Mouse (Mus musculus): ENCODE data around the gene Eng. TPM values are rescaled to one million over a fixed set of nuclear protein-coding genes. Genes with fewer than 3 reads are reported as not detected.
A peak's percentile ranks its signal among the peaks of the same experiment; 100 is the strongest.

The Eng gene
- polyA plus RNA-seq, 1 experiment: 45.4 TPM

- H3K4me1 ChIP-seq (ENCODE audit: control insufficient read depth, insufficient read depth, low read length): peaks cover 31% of the 10 kb centered on the region
- TF ChIP-seq CTCF (IDR thresholded peaks at IDR 0.05; ENCODE audit: low read depth, low read length) (no peak), POLR2A (IDR thresholded peaks at IDR 0.05; ENCODE audit: borderline replicate concordance, low read depth, low read length) (no peak)
- H3K27ac ChIP-seq (ENCODE audit: insufficient read depth, low read depth, low read length): peak overlapping the region; percentile 73
- H3K4me3 ChIP-seq (ENCODE audit: insufficient read depth, low read length): peak overlapping the region; percentile 92
Measured at GRCm38 (mm10) chr2:32712108-32712551, 65.7 kb downstream of the Eng start.

- peaks cover 31% of the 10 kb centered on the region for H3K4me1 ChIP-seq (ENCODE audit: control insufficient read depth, insufficient read depth, low read length)
- TF ChIP-seq CTCF (IDR thresholded peaks at IDR 0.05; ENCODE audit: low read depth, low read length) (no peak), POLR2A (IDR thresholded peaks at IDR 0.05; ENCODE audit: borderline replicate concordance, low read depth, low read length) (no peak)
- peak overlapping the region; percentile 78 for H3K27ac ChIP-seq (ENCODE audit: insufficient read depth, low read depth, low read length)
- peak overlapping the region; percentile 92 for H3K4me3 ChIP-seq (ENCODE audit: insufficient read depth, low read length)
Measured at GRCm38 (mm10) chr2:32712586-32712933, 66.2 kb downstream of the Eng start.

GRCm38 (mm10) chr2:32712934-32713817 lies 66.8 kb downstream of the Eng start, which contains the start of gene Cdk9:
TSS of gene Cdk9 (minus strand) at chr2:32713076.
- H3K27ac ChIP-seq (ENCODE audit: insufficient read depth, low read depth, low read length): peak within 1 kb of the TSS; percentile 91
- H3K4me1 ChIP-seq (ENCODE audit: control insufficient read depth, insufficient read depth, low read length): peaks cover 33% of the 10 kb centered on the region
- H3K4me3 ChIP-seq (ENCODE audit: insufficient read depth, low read length): peak within 1 kb of the TSS; percentile 92
- TF ChIP-seq CTCF (IDR thresholded peaks at IDR 0.05; ENCODE audit: low read depth, low read length) (peak; percentile 81), POLR2A (IDR thresholded peaks at IDR 0.05; ENCODE audit: borderline replicate concordance, low read depth, low read length) (0 out of 2 replicates have a peak, but pooled peaks have one; percentile 20)

- Histone ChIP-seq H3K4me3 (ENCODE audit: insufficient read depth, low read length) (peak overlapping the region; percentile 92), H3K4me1 (ENCODE audit: control insufficient read depth, insufficient read depth, low read length) (peaks cover 38% of the 10 kb centered on the region), H3K27ac (ENCODE audit: insufficient read depth, low read depth, low read length) (peak overlapping the region; percentile 91)
- TF ChIP-seq CTCF (IDR thresholded peaks at IDR 0.05; ENCODE audit: low read depth, low read length) (no peak), POLR2A (IDR thresholded peaks at IDR 0.05; ENCODE audit: borderline replicate concordance, low read depth, low read length) (no peak)
Measured at GRCm38 (mm10) chr2:32714117-32714986, 68.0 kb downstream of the Eng start.

GRCm38 (mm10) chr2:32714987-32715425 lies 68.6 kb downstream of the Eng start:
- TF ChIP-seq CTCF (IDR thresholded peaks at IDR 0.05; ENCODE audit: low read depth, low read length) (no peak), POLR2A (IDR thresholded peaks at IDR 0.05; ENCODE audit: borderline replicate concordance, low read depth, low read length) (no peak)

GRCm38 (mm10) chr2:32718761-32719160 lies 72.4 kb downstream of the Eng start:
- H3K4me3 ChIP-seq (ENCODE audit: insufficient read depth, low read length): no peak overlapping the region
- H3K27ac ChIP-seq (ENCODE audit: insufficient read depth, low read depth, low read length): no peak overlapping the region
- H3K4me1 ChIP-seq (ENCODE audit: control insufficient read depth, insufficient read depth, low read length): peaks cover 45% of the 10 kb centered on the region
- TF ChIP-seq CTCF (IDR thresholded peaks at IDR 0.05; ENCODE audit: low read depth, low read length) (no peak), POLR2A (IDR thresholded peaks at IDR 0.05; ENCODE audit: borderline replicate concordance, low read depth, low read length) (no peak)

More at GRCm38 (mm10) chr2:32714987-32715425, 68.6 kb downstream of the Eng start:
- peak overlapping the region; percentile 91 for H3K27ac ChIP-seq (ENCODE audit: insufficient read depth, low read depth, low read length)
- H3K4me3 ChIP-seq (ENCODE audit: insufficient read depth, low read length): no peak overlapping the region
- H3K4me1 ChIP-seq (ENCODE audit: control insufficient read depth, insufficient read depth, low read length): peaks cover 38% of the 10 kb centered on the region

- Histone ChIP-seq H3K4me1 (ENCODE audit: control insufficient read depth, insufficient read depth, low read length) (peaks cover 36% of the 10 kb centered on the region), H3K27ac (ENCODE audit: insufficient read depth, low read depth, low read length) (no peak overlapping the region), H3K4me3 (ENCODE audit: insufficient read depth, low read length) (no peak overlapping the region)
- TF ChIP-seq POLR2A (IDR thresholded peaks at IDR 0.05; ENCODE audit: borderline replicate concordance, low read depth, low read length) (no peak), CTCF (IDR thresholded peaks at IDR 0.05; ENCODE audit: low read depth, low read length) (no peak)
Measured at GRCm38 (mm10) chr2:32720053-32720452, 73.7 kb downstream of the Eng start.

GRCm38 (mm10) chr2:32720681-32721229 lies 74.4 kb downstream of the Eng start, which contains the start of gene Sh2d3c:
TSS of gene Sh2d3c (plus strand) at chr2:32721055.
- Histone ChIP-seq H3K4me1 (ENCODE audit: control insufficient read depth, insufficient read depth, low read length) (peaks cover 32% of the 10 kb centered on the region), H3K27ac (ENCODE audit: insufficient read depth, low read depth, low read length) (peak within 1 kb of the TSS; percentile 33), H3K4me3 (ENCODE audit: insufficient read depth, low read length) (peak within 1 kb of the TSS; percentile 66)

GRCm38 (mm10) chr2:32722046-32722445 lies 75.7 kb downstream of the Eng start:
- TF ChIP-seq CTCF (IDR thresholded peaks at IDR 0.05; ENCODE audit: low read depth, low read length): no peak
- H3K4me3 ChIP-seq (ENCODE audit: insufficient read depth, low read length): peak overlapping the region; percentile 66
- H3K27ac ChIP-seq (ENCODE audit: insufficient read depth, low read depth, low read length): no peak overlapping the region
- H3K4me1 ChIP-seq (ENCODE audit: control insufficient read depth, insufficient read depth, low read length): peaks cover 29% of the 10 kb centered on the region

More at GRCm38 (mm10) chr2:32720681-32721229, 74.4 kb downstream of the Eng start, which contains the start of gene Sh2d3c:
- no peak for TF ChIP-seq CTCF (IDR thresholded peaks at IDR 0.05; ENCODE audit: low read depth, low read length)
- no peak for TF ChIP-seq POLR2A (IDR thresholded peaks at IDR 0.05; ENCODE audit: borderline replicate concordance, low read depth, low read length)
